Mouse (Mus musculus): ENCODE measurements around the gene Mycl.

DNA sequence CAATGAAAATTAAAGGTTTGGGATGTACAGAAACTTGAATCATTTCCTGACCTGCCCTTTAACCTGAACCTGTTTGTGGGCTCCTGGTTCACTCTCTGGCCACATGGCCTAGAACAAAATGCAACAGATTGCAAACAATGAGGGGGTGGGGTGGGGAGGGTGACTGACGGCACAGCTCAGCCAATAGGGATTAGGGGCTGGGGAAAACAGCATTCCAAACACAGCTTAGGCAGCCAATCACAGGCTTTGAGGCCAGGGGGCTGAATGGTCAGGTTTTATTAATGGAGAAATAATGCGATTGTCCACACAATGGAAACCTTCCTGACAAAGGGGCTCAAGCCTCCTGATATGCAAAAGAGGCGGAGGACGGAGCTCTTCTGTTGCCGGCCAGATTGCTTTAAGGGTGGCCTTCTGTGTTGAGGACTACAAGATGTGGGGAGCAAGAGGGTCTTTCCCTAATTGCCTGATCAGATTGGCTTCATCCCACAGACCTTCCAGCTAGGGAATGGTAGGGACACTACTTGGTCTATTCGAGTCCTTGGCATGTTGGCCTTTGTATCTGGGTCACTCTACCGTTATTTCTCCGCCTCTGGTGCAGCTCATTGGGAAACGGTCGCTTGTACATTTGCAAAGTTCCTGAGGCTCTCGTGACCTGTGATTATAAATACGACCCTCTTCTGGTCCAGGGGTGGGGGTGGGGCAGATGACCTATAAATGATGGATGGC, 3.2 kb downstream of the Mycl start:
- TF ChIP-seq CTCF (IDR thresholded peaks at IDR 0.05; ENCODE audit: low read depth): no peak
- no peak for TF ChIP-seq EP300 (IDR thresholded peaks at IDR 0.05; ENCODE audit: low read depth)

Measured in liver, embryonic 14.5 days (tissue).